Mouse (Mus musculus): ENCODE results near the gene Syt16. TPM values are rescaled to one million over a fixed set of nuclear protein-coding genes. Genes with fewer than 3 reads are reported as not detected.

The Syt16 gene
- polyA plus RNA-seq, 1 experiment from 2014 or later = 24.1 TPM

- peak; percentile 88 for ATAC-seq
Measured at GRCm38 (mm10) chr12:74303418-74304294, 306.2 kb downstream of the Syt16 start.

DNA sequence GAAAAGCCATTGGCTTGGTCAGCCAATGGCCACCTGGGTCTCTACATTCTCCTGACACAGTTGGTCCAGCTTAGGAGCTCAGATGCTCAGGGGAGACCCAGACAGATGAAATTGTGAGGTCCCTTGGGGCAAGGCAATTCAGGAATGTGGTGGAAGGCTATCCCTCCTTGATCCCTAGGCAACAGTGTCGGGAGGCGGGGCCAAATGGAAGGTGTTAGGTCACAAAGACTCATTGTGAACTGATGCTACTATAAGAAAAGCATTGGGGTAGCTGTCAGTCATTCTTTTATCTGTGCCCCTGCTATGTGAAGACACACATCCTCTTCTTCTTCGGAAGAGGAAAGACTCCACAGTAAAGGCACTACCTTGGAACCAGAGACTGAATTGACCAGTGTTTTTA lies 315.1 kb downstream of the Syt16 start:
- Histone ChIP-seq H3K4me2 (no peak overlapping the region), H3K4me1 (no peaks in the 10 kb centered on the region), H3K4me3 (no peak overlapping the region), H3K27me3 (no peaks in the 10 kb centered on the region), H3K9me3 (replicated peaks) (no peaks in the 10 kb centered on the region), H3K36me3 (ENCODE audit: poor library complexity, severe bottlenecking) (no peaks in the 10 kb centered on the region), H3K9ac (no peak overlapping the region), H3K27ac (no peak overlapping the region)
- 87% methylated on average over 3 of the region's 3 CpGs for WGBS
- no peak for ATAC-seq

More at GRCm38 (mm10) chr12:74303418-74304294, 306.2 kb downstream of the Syt16 start:
- WGBS = 67% methylated on average over 9 of the region's 9 CpGs
- H3K9ac ChIP-seq = no peak overlapping the region
- H3K27ac ChIP-seq = no peak overlapping the region
- H3K27me3 ChIP-seq = no peaks in the 10 kb centered on the region
- H3K4me1 ChIP-seq = peaks cover 9% of the 10 kb centered on the region
- H3K4me2 ChIP-seq = no peak overlapping the region
- no peak overlapping the region for H3K4me3 ChIP-seq
- H3K36me3 ChIP-seq (ENCODE audit: poor library complexity, severe bottlenecking) = no peaks in the 10 kb centered on the region
- H3K9me3 ChIP-seq (replicated peaks) = no peaks in the 10 kb centered on the region

DNA sequence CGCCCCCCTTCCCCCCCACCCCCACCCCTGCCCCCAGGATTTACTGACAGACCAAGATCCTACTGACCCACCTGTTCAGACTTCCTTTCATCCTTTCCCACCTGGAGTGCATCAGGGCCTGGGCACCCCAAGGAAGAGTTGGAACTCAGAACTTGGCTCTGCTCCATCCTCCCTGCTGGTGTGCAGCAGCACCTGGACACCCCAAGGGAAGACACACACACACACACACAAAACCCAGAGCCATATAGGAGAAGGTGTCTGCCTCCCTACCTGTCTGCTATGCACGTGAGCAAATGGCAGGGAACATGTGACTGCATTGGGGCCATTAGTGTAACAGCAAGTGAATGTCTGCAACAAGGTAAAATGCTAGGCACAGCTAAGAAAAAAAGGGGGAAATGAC lies 317.8 kb downstream of the Syt16 start:
- Histone ChIP-seq H3K9me3 (replicated peaks) (no peaks in the 10 kb centered on the region), H3K4me2 (no peak overlapping the region), H3K27ac (no peak overlapping the region), H3K4me3 (no peak overlapping the region), H3K36me3 (ENCODE audit: poor library complexity, severe bottlenecking) (no peaks in the 10 kb centered on the region), H3K27me3 (no peaks in the 10 kb centered on the region), H3K9ac (no peak overlapping the region), H3K4me1 (no peaks in the 10 kb centered on the region)
- no peak for ATAC-seq
- 56% methylated on average over 1 of the region's 2 CpGs for WGBS

GRCm38 (mm10) chr12:74316344-74316973 lies 319.0 kb downstream of the Syt16 start, which contains the start of gene Gm11042:
Gm11042 (minus strand) TSS chr12:74316394.
- 30% methylated on average over 14 of the region's 18 CpGs for WGBS
- Histone ChIP-seq H3K27ac (peak within 1 kb of the TSS; percentile 84), H3K4me1 (no peaks in the 10 kb centered on the region), H3K27me3 (no peaks in the 10 kb centered on the region), H3K9me3 (replicated peaks) (no peaks in the 10 kb centered on the region), H3K4me3 (peak within 1 kb of the TSS; percentile 47), H3K4me2 (peak within 1 kb of the TSS; percentile 64), H3K36me3 (ENCODE audit: poor library complexity, severe bottlenecking) (no peaks in the 10 kb centered on the region), H3K9ac (peak within 1 kb of the TSS; percentile 68)
- ATAC-seq = peak; percentile 71

GRCm38 (mm10) chr12:74316989-74317759 lies 319.7 kb downstream of the Syt16 start:
- no peaks in the 10 kb centered on the region for H3K9me3 ChIP-seq (replicated peaks)
- no peaks in the 10 kb centered on the region for H3K4me1 ChIP-seq
- H3K9ac ChIP-seq = peak overlapping the region; percentile 68
- no peaks in the 10 kb centered on the region for H3K27me3 ChIP-seq
- peak; percentile 88 for ATAC-seq
- H3K27ac ChIP-seq = peak overlapping the region; percentile 84
- WGBS = 15% methylated on average over 15 of the region's 15 CpGs
- H3K36me3 ChIP-seq (ENCODE audit: poor library complexity, severe bottlenecking) = no peaks in the 10 kb centered on the region
- H3K4me3 ChIP-seq = peak overlapping the region; percentile 47
- peak overlapping the region; percentile 64 for H3K4me2 ChIP-seq

GRCm38 (mm10) chr12:74320318-74320717 lies 322.9 kb downstream of the Syt16 start:
- 12% methylated on average over 10 of the region's 10 CpGs for WGBS
- Histone ChIP-seq H3K4me3 (no peak overlapping the region), H3K36me3 (ENCODE audit: poor library complexity, severe bottlenecking) (no peaks in the 10 kb centered on the region), H3K4me2 (no peak overlapping the region), H3K9me3 (replicated peaks) (no peaks in the 10 kb centered on the region), H3K4me1 (no peaks in the 10 kb centered on the region), H3K9ac (no peak overlapping the region), H3K27ac (no peak overlapping the region), H3K27me3 (no peaks in the 10 kb centered on the region)
- ATAC-seq = no peak

DNA sequence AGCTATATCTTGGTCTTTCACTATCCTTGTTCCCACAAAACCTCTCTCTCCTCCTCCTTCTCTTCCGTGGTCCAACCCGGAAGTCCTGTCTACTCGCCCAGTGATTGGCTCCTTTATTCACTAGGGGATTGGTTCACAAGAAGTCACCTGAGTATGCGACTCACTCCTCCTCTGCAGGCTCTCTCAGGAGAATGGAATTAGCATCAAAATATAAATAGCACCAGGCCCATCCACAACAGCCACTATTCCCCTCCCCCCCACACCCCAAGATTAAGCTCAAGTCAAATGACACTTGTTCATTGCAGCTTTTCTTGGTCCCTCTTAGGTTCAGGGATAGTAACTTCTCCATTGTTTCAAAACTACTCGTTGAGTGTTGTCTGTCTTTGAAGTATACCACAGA lies 324.5 kb downstream of the Syt16 start:
- H3K27ac ChIP-seq = no peak overlapping the region
- no peak overlapping the region for H3K4me2 ChIP-seq
- H3K9ac ChIP-seq = no peak overlapping the region
- H3K9me3 ChIP-seq (replicated peaks) = no peaks in the 10 kb centered on the region
- no peaks in the 10 kb centered on the region for H3K27me3 ChIP-seq
- no peak for ATAC-seq
- no peaks in the 10 kb centered on the region for H3K36me3 ChIP-seq (ENCODE audit: poor library complexity, severe bottlenecking)
- H3K4me1 ChIP-seq = no peaks in the 10 kb centered on the region
- no peak overlapping the region for H3K4me3 ChIP-seq
- WGBS = 84% methylated on average over 5 of the region's 5 CpGs

Other genes with a start within 250 kb of the Syt16 start
- gene Hif1a, start 96.3 kb upstream of the Syt16 start, polyA plus RNA-seq (2015; fragmentation: Nextera tagmentation; extraction: Ambion mirVana) = 77.4 and 78.7 TPM in 2 replicates
- 17.9 and 21.6 TPM in 2 replicates for gene Gm49321, start 60.0 kb upstream of the Syt16 start, polyA plus RNA-seq (2015; fragmentation: Nextera tagmentation; extraction: Ambion mirVana)
- 34.1 and 39.3 TPM in 2 replicates for gene Snapc1, start 33.2 kb upstream of the Syt16 start, polyA plus RNA-seq (2015; fragmentation: Nextera tagmentation; extraction: Ambion mirVana)